Mouse (Mus musculus): ENCODE measurements around the gene Cep290. TPM values are rescaled to one million over a fixed set of nuclear protein-coding genes. Genes with fewer than 3 reads are reported as not detected.

Cep290 gene
- polyA plus RNA-seq, 1 experiment from 2014 or later = 2.8 TPM

DNA sequence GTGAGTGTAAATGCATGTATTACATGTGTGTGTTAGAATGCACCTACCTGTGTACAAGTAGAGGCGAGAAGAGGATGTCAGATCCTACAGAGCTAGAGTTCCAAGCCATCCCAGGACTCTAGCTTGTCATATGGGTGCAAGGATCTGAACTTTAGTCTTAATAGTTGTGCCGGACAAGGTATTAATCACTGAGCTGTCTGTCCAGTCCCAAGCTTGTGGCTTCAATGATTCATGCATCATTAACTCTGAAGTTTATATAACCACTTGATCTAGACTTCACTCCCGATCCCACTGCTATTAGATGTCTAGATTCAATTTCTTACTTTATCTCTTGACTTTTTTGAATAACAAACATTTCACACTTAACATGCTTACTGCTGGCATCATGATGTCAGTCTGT, 111.0 kb downstream of the Cep290 start:
- no peaks in the 10 kb centered on the region for H3K9me3 ChIP-seq (replicated peaks)
- 74% methylated on average over 3 of the region's 3 CpGs for WGBS
- H3K4me2 ChIP-seq = no peak overlapping the region
- H3K4me1 ChIP-seq (replicated peaks) = no peaks in the 10 kb centered on the region
- ATAC-seq (replicated peaks; ENCODE audit: insufficient number of reproducible peaks, insufficient read depth, low FRiP score, low read depth) = no peak
- H3K27ac ChIP-seq = no peak overlapping the region
- H3K9ac ChIP-seq = no peak overlapping the region
- H3K36me3 ChIP-seq = no peaks in the 10 kb centered on the region
- H3K27me3 ChIP-seq = no peaks in the 10 kb centered on the region
- H3K4me3 ChIP-seq = no peak overlapping the region

DNA sequence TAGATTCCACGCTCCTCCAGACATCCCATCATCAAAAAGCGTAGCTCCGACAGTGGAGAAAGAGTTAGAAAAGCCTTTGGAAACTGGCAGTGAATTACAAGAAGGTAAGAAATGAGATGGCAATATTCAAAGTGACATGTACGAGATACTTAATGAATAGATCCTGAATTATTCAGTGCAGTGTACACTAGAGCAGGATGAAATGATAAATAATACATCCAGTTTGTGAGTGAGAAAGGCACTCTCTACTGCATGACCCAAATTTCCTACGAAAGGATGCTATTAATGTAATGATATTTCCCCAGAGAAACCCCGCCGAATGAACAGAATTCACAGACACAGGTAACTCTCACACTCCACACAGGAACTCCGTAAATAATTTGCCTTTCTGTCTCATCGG, 116.2 kb downstream of the Cep290 start:
- no peaks in the 10 kb centered on the region for H3K36me3 ChIP-seq
- H3K27ac ChIP-seq = no peak overlapping the region
- no peaks in the 10 kb centered on the region for H3K27me3 ChIP-seq
- no peak overlapping the region for H3K4me3 ChIP-seq
- no peak overlapping the region for H3K9ac ChIP-seq
- H3K4me2 ChIP-seq = no peak overlapping the region
- no peaks in the 10 kb centered on the region for H3K9me3 ChIP-seq (replicated peaks)
- no peaks in the 10 kb centered on the region for H3K4me1 ChIP-seq (replicated peaks)
- ATAC-seq (replicated peaks; ENCODE audit: insufficient number of reproducible peaks, insufficient read depth, low FRiP score, low read depth) = no peak
- WGBS = 83% methylated on average over 9 of the region's 9 CpGs

DNA sequence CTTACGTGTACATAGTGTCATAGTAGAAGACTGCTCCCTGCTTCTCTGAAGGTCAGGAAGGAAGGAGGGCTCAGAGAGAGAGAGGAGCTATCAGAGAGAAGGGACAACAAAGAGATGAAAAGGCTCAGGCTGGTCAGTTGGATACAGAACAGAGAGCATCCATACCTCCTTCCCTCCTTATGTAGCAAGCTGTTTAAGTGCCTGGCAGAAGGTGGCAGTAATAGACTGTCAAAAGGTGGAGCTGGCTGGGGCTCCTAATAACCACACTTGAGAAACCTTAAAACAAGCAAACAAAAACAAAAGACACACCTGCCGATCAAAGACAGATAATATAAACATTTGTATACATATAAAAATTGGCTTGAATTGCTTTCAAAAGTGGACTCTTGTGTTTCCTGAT, 116.9 kb downstream of the Cep290 start:
- Histone ChIP-seq H3K9ac (no peak overlapping the region), H3K9me3 (replicated peaks) (no peaks in the 10 kb centered on the region), H3K4me2 (no peak overlapping the region), H3K4me1 (replicated peaks) (no peaks in the 10 kb centered on the region), H3K27me3 (no peaks in the 10 kb centered on the region), H3K27ac (no peak overlapping the region), H3K4me3 (no peak overlapping the region), H3K36me3 (no peaks in the 10 kb centered on the region)
- 52% methylated on average over 2 of the region's 2 CpGs for WGBS
- ATAC-seq (replicated peaks; ENCODE audit: insufficient number of reproducible peaks, insufficient read depth, low FRiP score, low read depth) = no peak

DNA sequence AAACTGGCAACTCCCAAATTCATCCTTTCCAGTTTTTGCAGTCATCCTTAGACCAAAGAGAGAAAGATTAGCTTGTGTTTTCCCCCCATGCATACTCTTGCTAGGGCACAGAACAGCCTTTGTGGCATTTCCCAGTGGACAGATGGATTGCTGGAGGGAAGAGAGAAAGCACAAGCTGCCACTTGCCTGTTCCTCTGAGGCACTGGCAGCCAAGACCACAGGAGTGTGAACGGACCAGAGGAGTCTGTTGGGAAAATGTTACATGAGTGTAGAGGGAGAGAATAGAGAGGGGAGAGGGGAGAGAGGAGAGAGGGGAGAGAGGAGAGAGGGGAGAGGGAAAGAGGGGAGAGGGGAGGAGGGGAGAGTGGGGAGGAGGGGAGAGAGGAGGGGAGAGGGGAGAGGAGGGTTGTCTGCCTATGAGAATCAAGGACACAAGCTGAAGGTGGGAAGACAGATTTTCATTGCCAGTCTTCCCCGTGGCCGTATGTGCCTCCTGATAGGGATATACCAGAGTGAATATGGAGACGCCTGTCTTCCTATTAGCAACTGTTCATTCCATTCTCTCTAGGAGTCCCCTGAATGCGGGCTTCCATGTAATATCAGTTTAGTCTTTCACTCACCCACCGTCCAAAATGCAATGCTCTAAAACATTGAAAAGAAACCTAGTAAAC, 130.0 kb downstream of the Cep290 start:
- 65% methylated on average over 6 of the region's 6 CpGs for whole genome bisulfite sequencing
- H3K9ac ChIP-seq = no peak overlapping the region
- no peaks in the 10 kb centered on the region for H3K9me3 ChIP-seq (replicated peaks)
- H3K4me1 ChIP-seq (replicated peaks) = no peaks in the 10 kb centered on the region
- no peak for ATAC-seq (replicated peaks; ENCODE audit: insufficient number of reproducible peaks, insufficient read depth, low FRiP score, low read depth)
- no peak overlapping the region for H3K27ac ChIP-seq
- H3K4me3 ChIP-seq = no peak overlapping the region
- H3K27me3 ChIP-seq = no peaks in the 10 kb centered on the region
- H3K4me2 ChIP-seq = no peak overlapping the region
- no peaks in the 10 kb centered on the region for H3K36me3 ChIP-seq

DNA sequence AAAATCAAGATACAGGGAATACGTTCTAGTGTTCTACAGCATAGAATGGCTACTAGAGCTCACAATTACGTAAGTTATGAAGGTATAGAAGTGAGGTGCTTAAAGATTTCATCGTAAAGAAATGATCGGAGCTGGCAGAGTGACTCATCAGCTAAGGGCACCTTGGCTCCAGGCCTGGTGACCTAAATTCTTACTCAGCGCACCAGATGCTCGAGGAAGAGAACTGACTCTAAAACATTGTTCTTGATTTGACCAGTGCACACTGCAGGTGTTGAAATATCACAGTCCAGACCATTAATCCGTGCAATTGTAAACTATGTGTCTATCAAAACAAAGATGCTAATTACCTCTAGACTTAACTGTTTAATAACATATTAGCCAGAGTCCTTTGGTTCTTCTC, 132.1 kb downstream of the Cep290 start:
- 77% methylated on average over 7 of the region's 7 CpGs for WGBS

DNA sequence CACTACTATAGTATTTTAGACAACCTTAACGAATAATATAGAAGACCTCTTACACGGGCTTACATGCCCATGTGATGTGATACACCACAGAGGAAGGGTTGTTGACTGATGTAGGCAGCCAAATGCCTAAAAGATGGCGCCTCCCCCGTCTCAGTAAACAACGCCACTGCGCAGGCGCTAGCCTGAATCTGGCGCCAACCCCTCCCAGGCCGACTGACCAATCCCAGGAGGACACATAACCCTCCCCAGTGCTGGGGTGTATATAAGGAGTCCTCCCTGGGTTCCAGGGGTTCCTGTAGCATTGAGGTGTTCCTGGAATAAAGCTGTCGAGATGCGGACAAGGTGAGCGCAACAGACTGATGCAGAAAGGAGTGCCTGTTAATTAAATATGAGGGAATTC, 132.7 kb downstream of the Cep290 start:
- H3K9ac ChIP-seq = no peak overlapping the region
- no peaks in the 10 kb centered on the region for H3K9me3 ChIP-seq (replicated peaks)
- no peak overlapping the region for H3K4me3 ChIP-seq
- no peaks in the 10 kb centered on the region for H3K27me3 ChIP-seq
- no peak overlapping the region for H3K4me2 ChIP-seq
- 83% methylated on average over 12 of the region's 12 CpGs for WGBS
- no peak for ATAC-seq (replicated peaks; ENCODE audit: insufficient number of reproducible peaks, insufficient read depth, low FRiP score, low read depth)
- no peak overlapping the region for H3K27ac ChIP-seq
- H3K4me1 ChIP-seq (replicated peaks) = no peaks in the 10 kb centered on the region
- no peaks in the 10 kb centered on the region for H3K36me3 ChIP-seq

More for the DNA sequence above, 132.1 kb downstream of the Cep290 start:
- Histone ChIP-seq H3K9ac (no peak overlapping the region), H3K4me3 (no peak overlapping the region), H3K4me1 (replicated peaks) (no peaks in the 10 kb centered on the region), H3K4me2 (no peak overlapping the region), H3K9me3 (replicated peaks) (no peaks in the 10 kb centered on the region), H3K27me3 (no peaks in the 10 kb centered on the region), H3K27ac (no peak overlapping the region), H3K36me3 (no peaks in the 10 kb centered on the region)
- ATAC-seq (replicated peaks; ENCODE audit: insufficient number of reproducible peaks, insufficient read depth, low FRiP score, low read depth) = no peak

DNA sequence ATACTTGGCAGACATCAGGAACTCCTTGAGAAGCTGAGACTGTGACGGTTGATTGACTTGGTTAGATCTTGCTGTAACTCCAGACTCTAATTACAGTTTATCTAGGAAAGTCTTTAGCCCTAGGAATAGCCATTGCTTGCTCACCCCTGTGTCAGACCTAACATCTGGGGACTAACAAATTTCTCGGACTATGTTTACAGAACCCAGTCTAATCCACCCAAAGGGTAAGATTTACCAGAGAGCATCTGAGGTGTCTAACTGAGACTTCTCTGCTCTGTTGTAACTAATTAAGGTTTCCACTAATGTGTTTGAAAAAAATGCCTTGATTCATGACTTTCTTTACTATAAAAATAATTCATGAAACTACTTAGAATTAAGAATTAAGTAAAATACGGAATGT, 135.1 kb downstream of the Cep290 start:
- no peak overlapping the region for H3K4me3 ChIP-seq
- no peaks in the 10 kb centered on the region for H3K4me1 ChIP-seq (replicated peaks)
- no peaks in the 10 kb centered on the region for H3K27me3 ChIP-seq
- H3K36me3 ChIP-seq = no peaks in the 10 kb centered on the region
- ATAC-seq (replicated peaks; ENCODE audit: insufficient number of reproducible peaks, insufficient read depth, low FRiP score, low read depth) = no peak
- WGBS = 65% methylated on average over 3 of the region's 3 CpGs
- no peak overlapping the region for H3K4me2 ChIP-seq
- no peaks in the 10 kb centered on the region for H3K9me3 ChIP-seq (replicated peaks)
- H3K9ac ChIP-seq = no peak overlapping the region
- no peak overlapping the region for H3K27ac ChIP-seq

Other genes starting within 250 kb of the Cep290 start
- not detected in 2 replicates for gene Gm4301, start 151.9 kb upstream of the Cep290 start, polyA plus RNA-seq (2015; fragmentation: Nextera tagmentation; extraction: Ambion mirVana)
- not detected in 2 replicates for gene Gm4302, start 146.7 kb upstream of the Cep290 start, polyA plus RNA-seq (2015; fragmentation: Nextera tagmentation; extraction: Ambion mirVana)
- gene Gm4303, start 141.6 kb upstream of the Cep290 start, polyA plus RNA-seq (2015; fragmentation: Nextera tagmentation; extraction: Ambion mirVana) = not detected in 2 replicates
- gene Gm4305, start 136.5 kb upstream of the Cep290 start, polyA plus RNA-seq (2015; fragmentation: Nextera tagmentation; extraction: Ambion mirVana) = not detected in 2 replicates
- gene Gm4307, start 126.2 kb upstream of the Cep290 start, polyA plus RNA-seq (2015; fragmentation: Nextera tagmentation; extraction: Ambion mirVana) = not detected in 2 replicates
- not detected in 2 replicates for gene Gm4312, start 105.0 kb upstream of the Cep290 start, polyA plus RNA-seq (2015; fragmentation: Nextera tagmentation; extraction: Ambion mirVana)
- 13.6 and 15.2 TPM in 2 replicates for gene Tmtc3, start 208 bp upstream of the Cep290 start, polyA plus RNA-seq (2015; fragmentation: Nextera tagmentation; extraction: Ambion mirVana)
- 5.9 and 8.7 TPM in 2 replicates for gene 4930430F08Rik, start 102.9 kb downstream of the Cep290 start, polyA plus RNA-seq (2015; fragmentation: Nextera tagmentation; extraction: Ambion mirVana)
- not detected in 2 replicates for gene 1700017N19Rik, start 102.9 kb downstream of the Cep290 start, polyA plus RNA-seq (2015; fragmentation: Nextera tagmentation; extraction: Ambion mirVana)

All from heart, embryonic 15.5 days (tissue).